Mouse (Mus musculus) G1E (cell line): ENCODE data around the gene Rgs8.

Experiments
- CTCF ChIP-seq: IDR thresholded peaks from 2 replicates; pipeline ENCODE4 v1.5.1; 2012; ENCODE audit warnings: low read depth, low read length, inconsistent platforms, mixed read lengths
- GATA1 ChIP-seq: IDR thresholded peaks from 2 replicates; pipeline ENCODE4 v1.6.1; 2012; ENCODE audit warnings: borderline replicate concordance, low read length, inconsistent platforms, mixed read lengths
- POLR2AphosphoS5 ChIP-seq: IDR thresholded peaks from 2 replicates; pipeline ENCODE4 v1.6.1; 2012; ENCODE audit warnings: low read depth, low read length, inconsistent platforms; ENCODE audit not compliant: insufficient replicate concordance
- TAL1 ChIP-seq: conservative IDR thresholded peaks from 2 replicates; pipeline ENCODE4 v1.6.1; 2012; ENCODE audit warnings: low read depth, low read length, inconsistent platforms, mixed read lengths

DNA sequence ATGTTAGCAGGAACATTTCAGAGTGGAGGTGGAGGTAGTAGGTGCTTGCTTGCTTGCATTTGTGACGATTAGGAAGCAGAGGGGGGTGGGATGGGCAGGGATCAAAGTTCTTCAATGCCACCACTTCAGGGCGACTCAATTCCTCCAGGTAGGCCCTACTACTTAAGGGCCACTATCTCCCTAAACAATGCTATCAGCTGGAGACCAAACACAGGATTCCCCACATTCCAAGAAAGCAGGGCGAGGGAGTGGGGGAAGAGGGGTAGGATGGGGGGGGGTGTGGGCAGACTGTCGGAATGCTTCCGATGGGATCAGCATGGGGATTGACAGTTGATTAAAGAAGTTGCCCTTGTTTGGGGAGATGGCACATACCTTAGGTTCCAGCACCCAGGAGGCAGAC, 16.0 kb upstream of the Rgs8 start:
- TF ChIP-seq CTCF, result no peak
- no peak for TF ChIP-seq GATA1
- no peak for TF ChIP-seq POLR2AphosphoS5
- TF ChIP-seq TAL1, result no peak
